Mouse (Mus musculus) spleen, adult 12 weeks (tissue): ENCODE measurements at regions not wholly inside any gene's neighbourhood (a gene's known extent, or its start where the extent isn't known, plus 50 kb on each side); places are given as distances from the start of the nearest gene placed in this dataset.

Experiments
- DNase-seq: peaks from one replicate; pipeline ENCODE4 v3.0.0; 2022; ENCODE audit warnings: low spot score

- DNase-seq: no peak
Observed at GRCm38 (mm10) chr7:67462591-67462990, 89.9 kb upstream of the Mef2a start.

DNA sequence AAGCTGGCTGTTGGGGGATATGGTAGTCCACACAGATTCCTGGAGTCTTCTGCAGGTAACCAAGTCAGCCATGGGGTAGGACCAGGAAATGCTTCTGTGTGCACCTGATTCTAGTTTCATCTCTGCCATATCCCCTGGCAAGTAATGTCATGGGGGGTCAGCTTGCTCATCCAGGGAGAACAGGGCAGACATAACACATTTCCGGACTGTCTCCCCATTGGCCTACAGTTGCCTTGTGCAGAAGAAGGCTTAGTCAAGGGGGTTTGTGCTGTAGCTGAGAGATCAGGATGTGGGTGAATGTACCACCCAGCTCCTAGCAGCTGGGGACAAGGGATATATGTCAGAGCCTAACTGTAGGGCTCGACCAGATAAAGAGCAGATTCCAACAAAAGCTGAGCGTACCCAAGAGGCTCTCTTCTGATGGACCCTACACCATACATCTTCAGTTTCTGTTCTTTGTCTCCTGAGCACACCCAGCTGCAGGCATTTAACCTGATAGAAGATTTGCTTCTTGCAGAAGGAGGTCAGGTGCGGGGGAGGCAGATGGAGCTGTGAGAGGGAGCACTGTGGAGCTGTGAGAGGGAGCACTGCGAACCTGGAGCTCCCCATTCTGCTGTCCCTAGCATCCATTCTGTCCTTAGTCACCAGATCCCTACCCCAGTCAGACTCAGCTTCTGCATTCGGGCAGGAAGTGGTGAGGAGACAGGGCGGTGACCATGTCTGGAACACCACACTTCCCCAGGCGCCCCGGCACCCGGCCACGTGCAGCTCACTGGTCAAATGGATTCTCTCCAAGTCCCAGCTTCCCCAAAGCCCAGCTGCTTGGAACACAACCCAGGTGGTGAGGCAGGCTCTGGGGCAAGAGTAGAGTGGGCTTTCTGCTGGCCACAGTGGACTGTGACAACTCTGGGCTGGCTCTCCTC lies 88.9 kb upstream of the Mef2a start:
- DNase-seq: peak; percentile 17

DNA sequence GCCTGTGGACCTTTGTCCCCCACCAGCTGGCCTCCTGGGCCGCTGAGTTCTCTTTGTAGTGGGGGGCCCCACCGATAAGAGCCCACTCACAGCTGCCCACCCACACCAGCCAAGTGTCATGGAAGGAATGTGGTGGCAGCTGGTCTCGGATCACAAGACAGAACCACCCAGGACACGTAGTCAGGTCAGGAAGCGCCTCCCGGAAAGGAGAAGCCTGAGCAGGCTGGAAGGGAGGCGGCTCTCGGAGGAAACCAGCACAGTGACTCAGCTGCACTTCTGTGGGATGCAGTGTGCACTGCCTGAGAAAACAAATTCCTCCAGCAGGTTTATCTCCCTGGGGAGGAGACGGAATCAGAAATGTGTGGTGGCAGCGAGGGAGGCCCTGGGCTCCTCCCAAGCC lies 87.2 kb upstream of the Mef2a start:
- no peak for DNase-seq

- no peak for DNase-seq
Observed at GRCm38 (mm10) chr7:67459209-67459608, 86.6 kb upstream of the Mef2a start.

GRCm38 (mm10) chr7:67458640-67459039 lies 86.0 kb upstream of the Mef2a start:
- DNase-seq: no peak

DNA sequence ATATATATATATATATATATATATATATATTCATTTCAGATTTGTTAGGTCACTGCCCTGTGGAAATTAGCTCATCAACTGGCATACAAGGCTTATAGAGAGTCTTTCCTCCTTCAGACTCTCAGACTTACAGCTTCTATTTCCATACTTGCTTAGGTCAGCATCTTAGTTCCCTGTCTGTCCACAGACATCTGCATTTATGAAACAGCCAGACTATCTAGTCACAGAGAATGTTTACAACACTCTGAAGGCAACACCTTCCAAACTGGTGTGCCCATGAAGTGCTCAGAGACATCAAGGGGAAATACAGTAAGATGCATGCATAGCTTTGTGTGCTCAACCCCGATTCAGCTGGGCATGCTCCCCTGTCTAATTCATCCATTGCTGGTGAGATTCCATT lies 85.2 kb upstream of the Mef2a start:
- DNase-seq: no peak

- DNase-seq: no peak
Observed at GRCm38 (mm10) chr7:67456015-67456414, 83.4 kb upstream of the Mef2a start.

DNA sequence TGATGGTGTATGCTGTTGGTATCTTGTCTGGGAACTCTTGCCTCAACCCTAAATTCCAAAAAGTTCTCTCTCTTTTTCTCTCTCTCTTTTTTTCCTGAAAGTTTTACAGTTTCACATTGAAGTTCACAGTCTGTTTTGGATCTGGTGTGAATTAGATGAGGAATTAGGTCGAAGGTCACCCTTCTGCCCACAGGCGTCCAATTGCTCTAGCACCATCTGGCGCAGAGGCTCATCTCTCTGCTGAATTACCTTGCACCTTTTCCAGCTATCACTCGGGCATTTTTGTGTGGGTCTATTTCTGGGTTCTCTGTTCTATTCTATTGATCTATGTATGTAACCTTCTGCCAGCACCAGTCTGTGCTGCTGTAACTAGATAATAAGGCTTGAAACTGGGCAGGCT lies 81.8 kb upstream of the Mef2a start:
- no peak for DNase-seq

DNA sequence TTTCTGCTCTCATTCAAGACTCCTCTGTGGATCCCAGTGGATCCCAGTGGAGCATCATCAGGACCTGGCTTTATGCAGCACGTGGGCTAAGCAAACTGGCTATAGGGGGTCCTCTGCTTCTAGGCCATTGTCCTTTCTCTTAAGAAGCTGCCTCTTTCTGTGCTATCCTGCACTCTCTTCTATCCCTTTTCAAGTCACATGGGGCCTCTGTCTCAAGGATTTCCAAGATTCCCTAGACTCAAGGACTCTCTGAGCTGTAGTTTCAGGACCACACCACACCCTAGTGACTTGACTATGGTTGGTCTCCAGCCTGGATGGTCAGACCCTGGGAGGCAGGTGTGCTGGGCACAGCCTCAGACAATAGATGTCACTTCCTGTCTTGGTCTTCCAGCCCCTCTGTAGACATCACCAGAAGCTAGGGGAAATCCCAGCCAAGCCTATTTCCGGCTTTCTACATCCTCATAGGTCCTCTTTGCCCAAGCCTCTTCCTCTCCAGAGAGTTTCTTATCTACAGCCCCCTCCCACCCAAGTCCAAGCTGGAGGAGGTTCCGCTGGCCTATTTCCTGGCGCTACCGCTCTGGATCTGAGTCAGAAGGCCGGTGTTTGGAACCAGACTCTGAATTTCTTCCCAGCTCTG lies 78.6 kb upstream of the Mef2a start:
- no peak for DNase-seq

GRCm38 (mm10) chr7:67446606-67447005 lies 73.9 kb upstream of the Mef2a start:
- DNase-seq: no peak

DNA sequence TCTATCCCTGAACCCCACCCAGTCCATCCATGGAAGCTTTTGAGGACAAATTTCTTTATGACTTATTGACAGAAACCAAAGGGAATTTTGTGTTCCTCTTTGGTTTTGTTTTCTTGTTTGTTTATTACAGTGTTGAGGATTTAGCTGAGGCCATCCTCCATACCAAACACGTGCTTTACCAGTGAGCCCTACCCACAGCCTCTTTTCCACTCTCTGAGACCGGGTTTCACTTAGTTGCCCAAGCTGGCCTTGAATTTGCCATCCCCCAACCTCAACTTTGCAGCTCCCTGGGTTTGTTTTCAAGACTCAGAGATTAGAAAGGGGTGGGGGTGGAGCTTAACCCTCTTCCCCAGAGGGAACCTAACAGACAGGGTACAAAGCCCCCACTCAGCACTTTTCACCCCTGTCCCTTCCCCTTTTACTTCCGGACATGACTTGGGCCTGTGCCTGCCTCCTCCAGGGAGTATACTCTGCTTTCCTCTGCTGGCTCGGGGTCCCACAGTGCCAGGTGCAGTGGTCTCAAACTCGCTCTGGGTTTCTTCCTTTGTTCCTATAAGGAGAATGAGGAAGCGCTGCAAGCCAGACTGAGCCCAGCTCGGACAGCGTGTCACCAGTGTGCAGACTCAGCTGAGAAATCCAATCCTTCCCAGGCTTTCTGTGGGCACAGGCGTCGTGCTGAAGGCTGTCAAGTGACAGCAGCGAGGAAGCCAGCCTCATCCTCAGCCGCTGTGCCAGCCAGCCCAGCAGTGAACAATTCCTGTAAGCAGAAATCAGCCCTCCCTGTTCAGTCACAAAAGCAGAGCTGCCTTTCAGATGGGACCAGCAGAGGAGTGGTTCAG lies 72.8 kb upstream of the Mef2a start:
- DNase-seq: no peak

DNA sequence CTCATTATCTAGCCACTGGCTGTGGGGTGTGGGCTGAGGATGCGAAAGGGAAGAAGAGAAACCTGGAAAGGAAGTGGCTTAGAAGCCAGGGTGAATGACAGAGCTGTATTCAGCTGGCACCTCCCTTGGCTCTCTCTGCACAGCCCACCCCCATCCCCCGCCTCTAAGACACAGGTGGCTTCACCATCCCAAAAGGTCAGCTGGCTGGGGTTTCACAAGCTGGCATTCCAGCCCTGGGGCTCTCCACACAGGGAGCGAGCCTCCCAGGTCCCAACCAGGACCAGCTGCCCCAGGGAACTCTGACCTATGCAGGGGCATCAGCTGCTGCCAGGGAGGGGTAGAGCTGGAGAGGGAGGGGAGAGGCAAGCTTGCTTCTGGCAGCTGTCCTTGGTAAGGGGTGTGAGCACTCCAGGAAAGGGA lies 71.9 kb upstream of the Mef2a start:
- DNase-seq: no peak

- no peak for DNase-seq
Observed at GRCm38 (mm10) chr7:67443666-67444065, 71.0 kb upstream of the Mef2a start.

DNA sequence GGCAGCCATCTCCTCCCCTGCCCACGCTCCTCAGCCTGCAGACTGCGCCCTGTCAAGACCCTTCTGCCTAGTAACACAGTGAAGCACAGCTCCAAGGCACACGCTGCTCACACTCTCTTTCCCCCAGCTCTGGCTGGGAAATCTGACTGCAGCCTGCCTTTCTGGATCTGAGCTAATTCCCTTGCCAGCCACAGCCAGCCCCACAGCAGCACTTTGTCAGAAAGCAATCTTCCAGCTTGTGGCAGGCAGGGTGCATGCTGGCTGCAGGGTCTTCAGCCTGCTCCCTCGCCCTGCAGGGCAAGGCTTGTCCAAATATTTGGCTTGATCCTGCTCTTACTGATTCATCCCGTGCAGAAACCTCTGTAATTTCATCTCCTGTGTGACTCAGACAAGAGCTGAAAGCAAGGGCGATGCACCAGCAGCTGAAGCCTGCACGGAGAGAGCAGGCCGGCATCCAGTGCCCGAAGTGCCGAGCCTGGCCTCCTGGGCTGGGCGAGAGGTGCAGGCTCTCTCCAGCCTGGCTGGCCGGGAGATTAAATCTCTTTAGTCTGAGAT lies 70.4 kb upstream of the Mef2a start:
- DNase-seq: no peak

DNA sequence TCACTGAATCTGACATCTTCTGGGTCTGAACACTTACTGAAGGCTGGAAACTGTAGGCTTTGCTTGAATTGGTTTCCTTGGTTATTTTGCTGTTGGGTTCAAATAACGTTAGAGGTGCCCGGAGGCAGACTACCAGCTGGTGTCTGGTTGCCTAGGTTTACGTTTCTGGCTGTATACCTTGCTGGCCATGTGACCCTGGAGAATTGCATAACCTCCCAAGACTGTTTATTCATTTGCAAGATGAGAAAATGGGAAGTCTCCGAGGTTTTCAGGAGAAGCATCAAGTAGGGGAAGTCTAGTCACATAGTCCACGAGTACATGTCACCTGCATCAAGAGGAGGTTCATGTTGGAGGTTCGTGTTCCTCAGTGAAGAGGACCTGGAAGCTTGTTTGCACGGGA lies 69.6 kb upstream of the Mef2a start:
- no peak for DNase-seq

DNA sequence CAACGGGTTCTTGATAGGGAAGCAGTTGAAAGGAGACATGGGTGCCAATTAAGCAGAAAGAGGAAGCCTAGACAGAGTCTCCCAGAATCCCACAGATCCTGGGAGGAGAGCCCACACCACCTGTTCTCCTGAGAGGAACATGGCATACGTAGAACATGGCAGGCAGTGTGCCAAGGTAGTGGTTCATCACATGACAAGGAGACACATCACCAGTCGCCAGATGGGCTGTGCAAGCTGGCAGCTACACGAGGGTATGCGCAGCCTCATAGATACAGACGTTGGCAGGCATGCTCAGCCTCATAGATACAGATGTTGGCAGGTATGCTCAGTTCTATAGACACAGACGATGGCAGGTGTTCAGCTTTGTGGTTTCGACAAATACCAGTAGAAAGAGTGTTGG lies 68.1 kb upstream of the Mef2a start:
- no peak for DNase-seq

DNA sequence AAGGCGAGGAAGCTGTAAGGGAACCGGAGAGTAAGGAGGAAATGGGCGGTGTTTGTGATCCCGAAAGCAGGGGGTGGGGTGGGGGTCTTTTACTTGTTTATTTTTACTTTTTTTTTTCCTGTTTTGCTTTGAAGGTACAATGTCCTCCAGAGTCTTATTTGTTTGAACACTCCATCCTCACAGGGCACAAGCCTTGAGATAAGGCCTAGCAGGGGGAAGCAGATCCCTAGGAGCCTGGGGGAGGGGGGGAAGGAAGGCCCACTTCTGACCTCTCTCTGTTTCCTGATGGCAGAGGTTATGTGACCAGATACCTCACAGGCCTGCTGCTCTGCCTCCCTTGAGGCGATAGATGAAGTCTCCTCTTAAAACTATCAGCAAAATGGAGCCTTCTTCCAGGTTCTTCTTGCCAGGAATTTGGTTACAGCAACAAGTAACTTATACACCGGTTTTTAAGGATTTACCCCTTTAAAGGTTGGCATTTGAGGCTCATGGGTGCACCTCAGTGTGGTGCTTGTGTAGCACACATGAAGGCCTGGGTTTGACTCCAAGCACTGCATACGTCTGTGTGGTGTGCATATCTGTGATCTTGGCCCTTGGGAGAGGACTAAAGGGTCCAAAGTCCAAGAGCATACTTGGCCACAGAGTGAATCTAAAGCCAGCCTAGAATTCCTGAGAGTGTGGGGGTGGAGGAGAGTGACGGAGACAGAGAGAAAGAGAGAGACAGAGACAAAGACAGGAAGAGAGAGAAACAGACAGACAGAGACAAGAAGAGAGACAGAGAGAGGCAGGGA lies 64.8 kb upstream of the Mef2a start:
- no peak for DNase-seq

DNA sequence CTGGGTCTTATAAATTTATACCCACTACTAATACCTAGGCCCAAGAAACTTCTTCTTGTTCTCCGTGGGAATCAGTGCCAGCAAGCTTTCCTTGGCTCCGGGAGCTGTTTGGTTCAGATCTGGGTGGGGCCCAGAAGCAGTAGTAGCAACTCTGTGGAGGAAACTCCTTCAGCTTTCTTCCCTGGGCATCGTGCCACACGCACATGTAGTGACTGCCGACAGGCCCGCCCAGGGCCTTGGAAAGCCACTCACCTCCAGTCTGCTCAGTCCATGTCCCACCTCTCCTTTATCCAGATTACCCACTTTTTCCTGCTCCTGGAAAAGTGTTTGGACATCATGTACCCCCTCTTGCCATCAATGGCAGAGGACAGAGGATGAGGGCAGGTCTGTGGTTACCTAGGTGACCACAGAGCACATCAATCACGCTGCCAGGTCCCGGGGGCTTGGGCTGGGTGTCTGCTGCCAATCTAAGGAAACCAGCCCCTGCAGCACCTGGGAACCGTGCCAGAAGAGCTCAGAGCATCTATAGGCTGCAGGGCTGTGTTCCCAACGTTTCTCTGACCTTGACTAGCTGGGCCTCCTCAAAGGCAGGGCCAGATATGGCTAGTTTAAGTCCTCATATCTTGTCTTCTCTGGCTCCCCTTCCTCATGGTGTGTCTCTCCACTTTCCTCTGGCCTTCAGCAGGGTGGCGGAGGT lies 63.1 kb upstream of the Mef2a start:
- no peak for DNase-seq

DNA sequence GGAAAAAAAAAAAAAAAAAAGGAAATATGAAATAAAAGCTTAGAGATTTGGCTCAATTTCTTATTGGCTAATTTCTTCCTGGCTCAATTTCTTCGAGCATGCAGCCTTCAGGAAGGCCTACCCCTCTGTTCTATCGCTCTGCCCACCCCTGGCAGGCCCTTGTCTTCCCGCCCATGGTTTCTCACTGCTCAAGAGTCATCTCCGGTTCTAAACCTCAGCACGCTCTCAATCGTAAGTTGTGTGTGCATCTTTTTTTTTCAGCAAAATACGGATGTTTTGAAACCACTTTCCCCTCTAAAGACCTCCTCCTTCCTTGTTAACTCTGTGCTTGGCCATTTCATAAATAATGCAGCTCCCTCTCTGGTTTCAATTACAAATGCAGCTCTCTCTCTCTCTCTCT lies 58.3 kb upstream of the Mef2a start:
- DNase-seq: no peak

DNA sequence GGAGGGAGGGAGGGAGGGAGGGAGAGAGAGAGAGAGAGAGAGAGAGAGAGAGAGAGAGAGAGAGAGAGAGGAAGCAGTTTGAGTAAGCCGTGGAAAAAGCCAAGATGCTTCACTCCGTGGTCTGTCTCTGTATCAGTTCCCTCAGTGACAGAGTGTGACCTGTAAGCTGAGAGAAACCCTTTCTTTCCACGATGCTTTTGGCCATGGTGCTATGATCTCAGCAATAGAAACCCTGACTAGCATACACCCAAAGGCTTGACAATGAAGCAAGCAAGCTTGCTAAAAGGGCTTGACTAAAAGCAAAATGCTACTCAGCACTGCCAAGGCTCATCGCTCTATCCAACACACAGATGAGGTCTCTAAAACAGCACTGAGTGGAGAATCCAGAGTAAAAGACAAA lies 57.4 kb upstream of the Mef2a start:
- no peak for DNase-seq
